Mouse (Mus musculus) erythroblast, embryonic 14.5 days (primary cell): ENCODE data around the gene Usp30.

ENCODE experiments used
- GATA1 ChIP-seq: IDR thresholded peaks from 2 replicates; pipeline ENCODE4 v1.6.1; 2012; ENCODE audit warnings: low read length, inconsistent platforms, mixed read lengths
- TAL1 ChIP-seq: IDR thresholded peaks from 3 replicates; pipeline ENCODE4 v1.6.1; 2012; ENCODE audit warnings: low read length, inconsistent platforms, mixed read lengths

DNA sequence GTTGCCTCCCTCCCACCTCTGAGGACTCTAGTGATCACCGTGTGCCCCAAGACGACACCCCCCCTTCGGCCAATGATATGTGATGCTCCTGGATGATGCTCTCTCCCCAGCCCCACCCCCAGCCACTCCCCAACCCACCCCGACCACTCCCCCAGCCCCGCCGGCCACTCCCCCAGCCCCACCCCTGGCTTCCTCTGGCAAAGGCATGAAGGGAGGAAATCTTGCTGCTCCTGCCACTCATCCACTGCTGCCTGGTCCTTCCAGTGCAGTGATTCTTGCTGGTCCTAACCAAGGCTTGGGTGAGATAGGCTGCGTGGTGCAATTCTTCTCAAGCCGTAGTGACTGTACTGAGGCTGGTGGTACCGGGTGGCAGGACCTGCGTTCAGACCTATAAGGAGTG, 40.4 kb upstream of the Usp30 start:
- TF ChIP-seq TAL1 (no peak), GATA1 (no peak)
